Mouse (Mus musculus) bone marrow, adult 2 months (tissue): ENCODE results near the gene Gpc3. TPM values are rescaled to one million over a fixed set of nuclear protein-coding genes. Genes with fewer than 3 reads are reported as not detected.

Experiments used
- H3K27ac ChIP-seq: fragments of 200-500 bp; 2 replicates; pipeline ENCODE4 v1.5.1; 2012; ENCODE audit warnings: low read depth, mild to moderate bottlenecking, control low read depth, inconsistent platforms, low read length; ENCODE audit not compliant: control insufficient read depth, poor library complexity, insufficient read depth
- H3K4me1 ChIP-seq: fragments of 200-500 bp; 2 replicates; pipeline ENCODE4 v1.6.1; 2011; ENCODE audit warnings: low read length; ENCODE audit not compliant: control insufficient read depth, insufficient read depth
- H3K4me3 ChIP-seq: fragments of 200-500 bp; replicated peaks from 2 replicates; pipeline ENCODE3; 2011; ENCODE audit warnings: mild to moderate bottlenecking, low read depth, low read length, control low read depth; ENCODE audit not compliant: control insufficient read depth
- CTCF ChIP-seq: fragments of 200-500 bp; IDR thresholded peaks from 2 replicates; pipeline ENCODE4 v1.5.1; 2011; ENCODE audit warnings: low read length, control low read depth; ENCODE audit not compliant: control insufficient read depth, insufficient read depth
- POLR2A ChIP-seq: fragments of 200-500 bp; IDR thresholded peaks from 2 replicates; pipeline ENCODE4 v1.6.1; 2011; ENCODE audit warnings: low read depth, mild to moderate bottlenecking, control low read depth, low read length, borderline replicate concordance; ENCODE audit not compliant: control insufficient read depth
- WGBS: fragments of 180-500 bp; shearing (Covaris S2); methylation state at CpG from one replicate; pipeline ENCODE4 v1.1.7; 2018; 5-methylcytosine and 5-hydroxymethylcytosine counted together
- polyA plus RNA-seq: library from polyadenylated mRNA; stranded (reverse); fragments of >200 nt; gene quantifications from 2 replicates; pipeline ENCODE4 v1.2.4, GENCODE M21; 2011; ENCODE audit warnings: low replicate concordance; ENCODE audit not compliant: missing spikeins, insufficient read depth, insufficient read length

Gene Gpc3
- polyA plus RNA-seq, 1 experiment: 3.2 TPM

DNA sequence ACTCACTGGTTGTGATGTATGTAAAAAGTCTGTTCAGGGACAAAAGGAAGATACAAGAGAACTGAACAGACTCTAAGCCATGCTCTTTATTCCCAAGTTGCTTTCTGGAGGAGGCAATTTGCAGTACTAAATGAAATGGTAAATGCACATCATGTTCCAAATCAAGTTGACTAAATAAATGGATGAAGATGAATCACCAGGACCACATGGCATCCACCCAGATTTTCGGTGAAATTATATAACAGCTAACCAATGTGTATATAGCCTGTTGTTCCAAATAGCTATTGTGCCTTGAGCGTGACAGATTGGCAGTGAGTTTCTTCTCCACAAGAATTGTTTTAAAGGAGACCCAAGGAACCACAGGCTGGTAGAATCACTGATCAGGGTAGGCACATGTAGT lies 302.8 kb downstream of the Gpc3 start:
- Histone ChIP-seq H3K27ac (no peak overlapping the region), H3K4me1 (no peaks in the 10 kb centered on the region), H3K4me3 (no peak overlapping the region)
- WGBS: 74% methylated on average over 2 of the region's 2 CpGs
- TF ChIP-seq POLR2A: no peak
- no peak for TF ChIP-seq CTCF

DNA sequence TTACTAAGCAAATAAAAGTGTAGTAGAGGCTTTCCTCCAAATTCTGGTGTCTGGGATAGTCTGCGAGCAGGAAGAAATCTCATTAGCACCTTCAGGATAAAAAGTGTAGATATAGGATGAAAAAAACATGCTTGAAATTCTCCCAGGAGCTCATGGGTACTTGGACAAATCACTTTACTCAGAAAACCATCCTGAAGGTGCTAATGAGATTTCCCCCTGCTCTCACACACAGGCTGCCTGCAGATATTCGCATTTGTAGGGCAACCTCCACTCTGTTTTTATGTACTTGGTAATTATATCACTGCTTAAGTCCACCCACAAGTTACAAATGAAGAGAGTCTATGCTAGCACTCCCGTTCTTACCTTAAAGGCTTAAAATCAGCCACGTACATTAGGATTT lies 308.5 kb downstream of the Gpc3 start:
- 81% methylated on average over 4 of the region's 4 CpGs for WGBS
- H3K27ac ChIP-seq: no peak overlapping the region
- H3K4me3 ChIP-seq: no peak overlapping the region
- no peaks in the 10 kb centered on the region for H3K4me1 ChIP-seq
- TF ChIP-seq POLR2A (no peak), CTCF (no peak)

DNA sequence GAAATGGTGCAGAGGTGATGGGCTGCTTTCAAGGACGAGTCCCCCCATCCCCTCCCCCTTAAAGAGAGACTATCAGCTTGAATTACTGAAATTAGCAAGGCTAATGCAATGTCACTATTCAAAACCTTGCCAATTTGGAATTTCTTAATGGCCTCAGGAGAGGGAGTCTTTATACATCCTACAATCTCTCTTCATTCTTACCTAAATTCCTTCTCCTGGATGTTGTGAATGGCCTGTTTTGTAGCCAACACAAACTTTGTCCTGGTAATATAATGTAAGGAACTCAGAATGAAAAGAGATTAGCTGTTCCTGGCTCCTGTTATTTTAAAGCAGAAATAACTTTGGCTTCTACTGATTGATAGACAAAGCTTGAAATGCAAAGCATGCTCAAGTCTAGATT lies 325.0 kb downstream of the Gpc3 start:
- TF ChIP-seq CTCF: no peak
- TF ChIP-seq POLR2A: no peak
- Histone ChIP-seq H3K4me1 (no peaks in the 10 kb centered on the region), H3K27ac (no peak overlapping the region), H3K4me3 (no peak overlapping the region)
- WGBS: 33% methylated on average over 1 of the region's 1 CpGs

DNA sequence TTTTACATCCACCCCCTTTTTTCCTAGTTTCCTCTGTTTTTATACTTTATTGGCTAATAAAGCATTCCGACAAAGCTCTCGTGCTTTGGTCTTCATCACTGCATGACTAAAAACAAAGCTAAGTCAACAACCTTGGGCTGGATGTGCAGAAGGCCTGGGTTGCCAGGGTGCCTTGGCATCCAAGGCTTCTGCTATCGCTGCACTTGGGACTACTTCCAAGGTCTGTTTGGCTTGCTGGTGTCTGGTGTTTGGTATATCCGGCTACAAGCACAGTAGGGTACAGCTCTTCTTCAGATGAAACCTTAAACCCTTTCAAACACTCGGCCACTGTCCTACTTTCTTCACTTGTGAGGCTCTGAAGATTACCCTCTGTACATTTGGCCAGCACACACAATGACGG lies 325.8 kb downstream of the Gpc3 start:
- Histone ChIP-seq H3K27ac (no peak overlapping the region), H3K4me3 (no peak overlapping the region), H3K4me1 (no peaks in the 10 kb centered on the region)
- TF ChIP-seq CTCF: no peak
- TF ChIP-seq POLR2A: no peak
- 83% methylated on average over 6 of the region's 6 CpGs for WGBS

DNA sequence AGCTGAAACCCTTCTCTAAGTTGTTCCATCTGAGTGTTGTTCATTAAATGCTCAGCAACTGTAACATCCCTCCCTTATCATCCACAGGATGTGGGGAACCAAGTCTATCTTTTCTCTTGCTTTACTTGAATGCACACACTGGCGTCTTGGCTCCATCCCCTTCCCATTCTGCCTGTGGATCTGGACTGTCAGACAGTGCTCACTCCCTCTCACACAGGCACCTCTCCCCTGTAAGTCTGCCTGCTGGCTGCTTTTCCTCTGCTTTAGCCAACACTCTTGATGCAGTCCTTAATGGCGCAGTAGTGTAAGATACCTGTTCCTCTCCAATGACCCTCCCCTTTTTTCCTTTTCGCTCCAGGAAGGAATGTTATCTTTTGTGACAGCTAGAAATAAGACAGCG lies 331.7 kb downstream of the Gpc3 start:
- no peak for TF ChIP-seq POLR2A
- no peak for TF ChIP-seq CTCF
- Histone ChIP-seq H3K4me1 (no peaks in the 10 kb centered on the region), H3K4me3 (no peak overlapping the region), H3K27ac (no peak overlapping the region)
- WGBS: 76% methylated on average over 4 of the region's 4 CpGs

DNA sequence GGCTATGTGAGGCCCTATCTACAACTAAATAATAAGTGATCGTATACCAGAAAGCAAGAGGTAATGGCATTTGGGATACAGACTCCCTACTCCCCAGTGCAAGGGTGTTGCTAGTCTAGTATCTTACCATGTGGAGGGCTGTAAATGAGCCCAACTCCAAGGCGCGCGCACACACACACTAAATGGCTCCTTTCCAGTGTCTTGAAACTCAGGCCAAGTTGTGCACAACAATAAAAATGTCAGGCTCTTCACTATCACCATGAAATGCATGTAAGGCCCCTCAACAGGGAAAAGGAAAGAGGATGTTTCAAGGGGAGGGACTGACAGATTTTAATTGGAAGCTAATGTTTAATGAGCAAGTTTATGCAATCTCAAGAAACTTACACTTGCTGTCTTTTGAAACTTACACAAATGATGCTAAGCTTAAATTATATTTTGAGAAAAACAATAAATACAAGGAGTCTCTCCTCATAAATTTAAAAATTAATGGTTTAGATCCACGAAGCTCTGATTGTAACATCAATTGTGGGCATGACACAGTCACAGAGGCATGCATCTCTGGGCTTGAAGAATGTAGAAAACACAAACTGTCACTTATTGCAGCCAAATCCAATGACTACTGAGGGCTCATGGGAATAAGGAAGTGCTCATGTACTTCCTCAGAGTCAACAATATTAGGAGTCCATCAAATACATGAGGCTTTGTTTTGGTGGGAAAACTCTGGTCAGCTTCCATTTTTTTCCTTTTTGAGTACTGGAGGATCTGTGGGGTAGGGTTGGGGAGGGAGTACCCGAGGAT lies 332.4 kb downstream of the Gpc3 start:
- no peak for TF ChIP-seq POLR2A
- no peak for TF ChIP-seq CTCF
- H3K27ac ChIP-seq: no peak overlapping the region
- 77% methylated on average over 6 of the region's 6 CpGs for WGBS
- no peak overlapping the region for H3K4me3 ChIP-seq
- no peaks in the 10 kb centered on the region for H3K4me1 ChIP-seq

DNA sequence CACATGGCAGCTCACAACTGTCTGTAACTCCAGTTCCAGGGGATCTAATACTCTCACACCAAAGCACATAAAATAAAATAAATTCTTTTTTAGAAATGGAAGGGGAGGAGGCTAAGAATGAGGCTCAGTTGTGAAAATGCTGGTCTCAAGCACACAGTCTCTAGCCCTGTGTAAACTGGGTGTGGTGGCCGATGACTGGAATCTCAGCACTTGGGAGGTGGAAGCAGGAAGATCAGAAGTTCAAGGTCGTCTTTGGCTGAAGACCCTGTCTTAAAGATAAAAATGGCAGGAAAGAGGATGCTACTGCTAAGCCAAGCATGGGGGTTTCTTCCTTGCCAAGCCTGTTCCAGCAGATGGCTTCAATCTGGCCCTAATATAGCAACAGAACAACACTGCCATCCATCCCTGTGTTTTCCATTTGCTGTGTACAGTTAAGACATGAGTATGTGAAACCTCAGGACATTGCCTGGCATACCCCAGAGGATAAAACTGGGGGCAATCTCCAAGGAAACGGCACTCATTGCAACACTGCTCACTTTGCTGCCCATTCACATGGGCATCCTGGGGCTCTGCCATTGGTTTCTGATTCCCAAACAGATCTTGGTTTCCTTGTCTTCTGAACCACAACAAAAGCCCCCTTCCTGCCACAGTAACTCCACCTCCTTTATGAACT lies 334.9 kb downstream of the Gpc3 start:
- TF ChIP-seq CTCF: no peak
- no peak for TF ChIP-seq POLR2A
- Histone ChIP-seq H3K4me1 (no peaks in the 10 kb centered on the region), H3K4me3 (no peak overlapping the region), H3K27ac (no peak overlapping the region)
- 55% methylated on average over 3 of the region's 3 CpGs for WGBS

DNA sequence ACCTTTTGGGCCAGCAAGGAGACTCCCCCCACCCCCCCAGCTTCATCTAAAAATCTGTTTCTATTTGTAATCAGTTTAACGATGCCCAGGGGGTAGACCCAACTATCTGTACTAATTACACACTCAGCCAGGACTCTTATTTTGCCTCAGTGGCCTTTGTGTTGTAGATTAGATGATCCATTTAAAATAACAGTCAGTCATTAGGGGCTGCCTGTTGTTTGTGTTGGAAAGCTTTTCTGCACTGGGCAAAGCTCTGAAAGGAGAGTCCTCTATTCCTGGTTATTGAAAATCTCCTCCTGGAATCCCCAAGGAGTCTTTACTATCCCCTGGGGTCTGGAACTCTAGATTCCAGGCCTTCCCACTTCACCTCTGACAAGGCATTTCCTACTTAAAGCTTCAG lies 336.2 kb downstream of the Gpc3 start:
- no peak for TF ChIP-seq CTCF
- TF ChIP-seq POLR2A: no peak
- Histone ChIP-seq H3K4me1 (no peaks in the 10 kb centered on the region), H3K4me3 (no peak overlapping the region), H3K27ac (no peak overlapping the region)
- WGBS: 67% methylated on average over 1 of the region's 1 CpGs
